Mouse (Mus musculus) embryonic facial prominence, embryonic 10.5 days (tissue): ENCODE results near the gene Uhrf1bp1. TPM values are rescaled to one million over a fixed set of nuclear protein-coding genes. Genes with fewer than 3 reads are reported as not detected.

Experiments used
- DNase-seq: peaks from one replicate; pipeline ENCODE4 v3.0.0-alpha.2; 2017; ENCODE audit warnings: low spot score
- H3K27ac ChIP-seq: fragments of 300-500 bp; sonication (generic); replicated peaks from 2 replicates; pipeline ENCODE4 v1.5.1; 2016; ENCODE audit warnings: mild to moderate bottlenecking
- H3K27me3 ChIP-seq: fragments of 300-500 bp; sonication (generic); replicated peaks from 2 replicates; pipeline ENCODE4 v1.6.1; 2016; ENCODE audit warnings: low read depth, mild to moderate bottlenecking; ENCODE audit not compliant: poor library complexity, severe bottlenecking
- H3K36me3 ChIP-seq: fragments of 300-500 bp; sonication (generic); replicated peaks from 2 replicates; pipeline ENCODE4 v1.6.1; 2016; ENCODE audit warnings: mild to moderate bottlenecking, moderate library complexity
- H3K4me1 ChIP-seq: fragments of 300-500 bp; sonication (generic); 2 replicates; pipeline ENCODE4 v1.6.1; 2016
- H3K4me3 ChIP-seq: fragments of 300-500 bp; sonication (generic); 2 replicates; pipeline ENCODE4 v1.5.1; 2016; ENCODE audit warnings: mild to moderate bottlenecking, moderate library complexity
- H3K9me3 ChIP-seq: fragments of 300-500 bp; sonication (generic); 2 replicates; pipeline ENCODE4 v1.6.1; 2016; ENCODE audit warnings: mild to moderate bottlenecking
- WGBS: fragments of 180-500 bp; shearing (Covaris S2); methylation state at CpG from one replicate; pipeline ENCODE4 v1.1.7; 2016; 5-methylcytosine and 5-hydroxymethylcytosine counted together
- polyA plus RNA-seq: library from polyadenylated mRNA; unstranded; fragments of >200 nt; fragmentation: Nextera tagmentation; extraction: Ambion mirVana; gene quantifications from 2 replicates; pipeline ENCODE4 v1.2.1, GENCODE M21; 2016

Gene Uhrf1bp1
- polyA plus RNA-seq = 9.5 and 10.3 TPM in 2 replicates

GRCm38 (mm10) chr17:27856265-27856797 is at the start of gene Uhrf1bp1:
Gene Uhrf1bp1, plus strand, starts transcription at chr17:27856441.
- peaks cover 38% of the 10 kb centered on the region for H3K36me3 ChIP-seq
- no peaks in the 10 kb centered on the region for H3K27me3 ChIP-seq
- H3K4me3 ChIP-seq = peak within 1 kb of the TSS; percentile 92
- H3K4me1 ChIP-seq = peaks cover 33% of the 10 kb centered on the region
- H3K27ac ChIP-seq = peak within 1 kb of the TSS; percentile 94
- no peaks in the 10 kb centered on the region for H3K9me3 ChIP-seq
- WGBS = under 1% methylated on average over 54 of the region's 54 CpGs
- DNase-seq = peak; percentile 92

GRCm38 (mm10) chr17:27807542-27808078 is 48.6 kb upstream of the Uhrf1bp1 start:
- peaks cover 13% of the 10 kb centered on the region for H3K4me1 ChIP-seq
- 72% methylated on average over 2 of the region's 2 CpGs for WGBS
- H3K9me3 ChIP-seq = no peaks in the 10 kb centered on the region
- no peak overlapping the region for H3K27ac ChIP-seq
- no peak for DNase-seq
- no peaks in the 10 kb centered on the region for H3K27me3 ChIP-seq
- H3K36me3 ChIP-seq = peaks cover 4% of the 10 kb centered on the region; the same call in 1 of the 2 replicates
- no peak overlapping the region for H3K4me3 ChIP-seq

DNA sequence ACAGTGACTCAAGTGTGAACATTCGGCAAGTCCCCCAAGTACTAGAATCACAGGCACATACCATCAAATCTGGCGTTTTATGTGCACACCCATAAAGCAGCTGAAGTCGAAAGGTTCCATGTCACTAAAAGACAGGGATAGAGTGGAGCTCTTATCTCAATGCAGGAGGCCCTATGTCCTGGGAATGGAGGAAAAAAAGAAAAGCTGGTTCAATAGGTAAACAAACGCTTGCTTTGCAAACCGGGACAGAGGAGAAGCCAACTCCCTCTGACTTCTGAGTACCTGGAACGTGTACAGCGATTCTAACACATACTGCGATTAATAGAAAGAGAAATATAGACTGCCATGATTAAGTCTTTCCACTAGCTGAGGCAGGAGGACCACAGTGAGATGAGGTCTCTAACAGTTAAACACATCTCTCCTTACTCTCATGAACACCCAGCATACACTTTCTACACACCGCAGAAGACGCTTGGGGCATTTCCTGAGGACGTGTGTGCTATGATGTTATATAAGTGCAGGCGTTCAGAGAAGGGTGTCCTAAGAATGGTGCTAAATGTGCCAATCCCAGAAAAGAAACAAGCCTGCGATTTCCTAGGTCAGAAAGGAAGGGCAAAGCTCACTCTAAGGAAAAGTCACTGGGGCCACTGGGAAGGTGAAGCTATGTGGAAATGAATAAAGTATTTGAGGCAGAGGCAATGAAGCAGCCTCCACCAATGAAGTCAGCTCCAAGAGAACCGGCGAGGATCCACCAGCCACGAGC is 45.5 kb upstream of the Uhrf1bp1 start:
- no peaks in the 10 kb centered on the region for H3K27me3 ChIP-seq
- peaks cover 4% of the 10 kb centered on the region; the same call in 1 of the 2 replicates for H3K36me3 ChIP-seq
- H3K9me3 ChIP-seq = no peaks in the 10 kb centered on the region
- DNase-seq = no peak
- H3K27ac ChIP-seq = no peak overlapping the region
- 91% methylated on average over 16 of the region's 16 CpGs for WGBS
- H3K4me1 ChIP-seq = peaks cover 9% of the 10 kb centered on the region
- H3K4me3 ChIP-seq = no peak overlapping the region

- DNase-seq = no peak
- Histone ChIP-seq H3K27me3 (no peaks in the 10 kb centered on the region), H3K4me3 (no peak overlapping the region), H3K36me3 (peaks cover 4% of the 10 kb centered on the region; the same call in 1 of the 2 replicates), H3K27ac (no peak overlapping the region), H3K9me3 (no peaks in the 10 kb centered on the region), H3K4me1 (peaks cover 9% of the 10 kb centered on the region)
- 82% methylated on average over 3 of the region's 3 CpGs for WGBS
Measured at GRCm38 (mm10) chr17:27811980-27812379, 44.3 kb upstream of the Uhrf1bp1 start.

DNA sequence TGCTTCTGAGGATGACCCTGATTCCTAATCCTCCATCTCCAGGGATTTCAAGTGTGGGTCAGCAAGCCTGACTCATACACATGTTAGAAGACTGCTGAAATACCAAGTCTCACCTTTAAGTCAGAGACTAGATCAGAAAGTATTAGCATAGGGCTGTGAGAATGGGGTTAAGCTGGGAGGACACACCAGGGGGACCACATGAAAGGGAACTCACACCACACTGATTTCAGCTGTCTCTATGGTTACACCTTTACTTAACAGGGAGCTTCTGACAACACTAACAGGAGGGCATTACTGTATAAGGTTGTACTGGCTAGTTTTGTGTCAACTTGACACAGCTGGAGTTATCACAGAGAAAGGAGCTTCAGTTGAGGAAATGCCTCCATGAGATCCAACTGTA is 41.6 kb upstream of the Uhrf1bp1 start:
- Histone ChIP-seq H3K9me3 (no peaks in the 10 kb centered on the region), H3K4me3 (no peak overlapping the region), H3K27me3 (no peaks in the 10 kb centered on the region), H3K27ac (no peak overlapping the region), H3K36me3 (peaks cover 4% of the 10 kb centered on the region; the same call in 1 of the 2 replicates), H3K4me1 (peaks cover 20% of the 10 kb centered on the region)
- DNase-seq = no peak

GRCm38 (mm10) chr17:27819011-27819410 is 37.2 kb upstream of the Uhrf1bp1 start:
- H3K4me1 ChIP-seq = peaks cover 32% of the 10 kb centered on the region
- H3K9me3 ChIP-seq = no peaks in the 10 kb centered on the region
- peak overlapping the region; percentile 93 for H3K27ac ChIP-seq
- peak; percentile 23 for DNase-seq
- H3K27me3 ChIP-seq = no peaks in the 10 kb centered on the region
- H3K36me3 ChIP-seq = no peaks in the 10 kb centered on the region
- WGBS = 12% methylated on average over 7 of the region's 7 CpGs
- peak overlapping the region; percentile 100 for H3K4me3 ChIP-seq

DNA sequence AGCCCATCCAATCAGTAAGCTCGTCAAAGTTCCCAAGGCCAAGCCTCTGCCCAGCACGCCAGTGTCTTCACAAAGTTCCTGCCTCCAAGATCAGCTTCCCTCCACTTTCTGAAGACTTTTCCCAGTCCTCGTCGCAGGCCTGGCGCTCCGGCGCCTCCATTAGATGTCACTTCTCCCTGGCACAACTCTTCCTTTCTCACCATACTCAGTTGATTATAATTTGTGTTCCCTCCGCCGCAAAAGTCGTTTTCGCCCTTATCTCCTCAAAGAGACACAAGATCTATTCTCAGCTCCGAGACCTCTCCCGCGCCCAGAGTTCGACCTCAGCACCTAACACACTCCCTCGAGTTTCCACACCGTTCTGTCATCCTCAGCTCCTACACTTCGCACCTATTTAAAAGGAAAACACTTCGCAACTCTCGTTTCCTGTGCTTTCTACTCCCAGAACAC is 36.7 kb upstream of the Uhrf1bp1 start:
- 1% methylated on average over 20 of the region's 20 CpGs for whole genome bisulfite sequencing
- H3K36me3 ChIP-seq = no peaks in the 10 kb centered on the region
- peaks cover 32% of the 10 kb centered on the region for H3K4me1 ChIP-seq
- H3K27ac ChIP-seq = peak overlapping the region; percentile 93
- peak overlapping the region; percentile 100 for H3K4me3 ChIP-seq
- peak; percentile 50 for DNase-seq
- H3K9me3 ChIP-seq = no peaks in the 10 kb centered on the region
- no peaks in the 10 kb centered on the region for H3K27me3 ChIP-seq

DNA sequence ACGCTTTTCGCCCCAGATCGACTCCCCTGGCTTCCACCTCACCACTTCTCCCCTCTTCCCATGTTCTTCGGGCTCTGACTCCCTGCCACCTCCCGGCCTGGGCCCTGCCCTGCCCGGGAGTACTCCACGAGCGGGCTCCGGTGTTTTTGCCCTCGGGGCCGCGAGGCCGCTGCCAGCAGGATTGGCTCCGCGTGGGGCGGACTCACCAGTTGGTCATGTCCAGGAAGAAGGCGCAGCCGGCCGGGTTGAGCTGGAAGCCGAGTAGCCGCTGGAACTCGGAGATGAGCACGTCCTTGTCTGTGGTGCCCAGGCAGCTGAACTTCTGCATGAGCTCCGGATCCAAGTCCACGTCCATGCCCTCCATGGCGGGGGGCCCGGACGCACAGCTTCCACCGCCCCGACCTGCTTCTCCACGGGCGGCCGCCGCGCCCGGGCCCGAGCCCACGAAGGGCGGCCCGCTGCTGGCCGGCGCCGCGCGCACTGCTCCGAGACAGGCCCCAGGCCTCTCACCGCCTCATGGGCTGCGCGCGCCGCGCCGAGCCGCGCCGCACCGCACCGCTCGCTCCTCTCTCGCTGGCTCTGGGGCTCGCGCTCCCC is 36.2 kb upstream of the Uhrf1bp1 start:
- H3K27ac ChIP-seq = peak overlapping the region; percentile 93
- peaks cover 32% of the 10 kb centered on the region for H3K4me1 ChIP-seq
- no peaks in the 10 kb centered on the region for H3K36me3 ChIP-seq
- no peaks in the 10 kb centered on the region for H3K9me3 ChIP-seq
- no peak for DNase-seq
- H3K4me3 ChIP-seq = peak overlapping the region; percentile 100
- under 1% methylated on average over 62 of the region's 62 CpGs for WGBS
- no peaks in the 10 kb centered on the region for H3K27me3 ChIP-seq

DNA sequence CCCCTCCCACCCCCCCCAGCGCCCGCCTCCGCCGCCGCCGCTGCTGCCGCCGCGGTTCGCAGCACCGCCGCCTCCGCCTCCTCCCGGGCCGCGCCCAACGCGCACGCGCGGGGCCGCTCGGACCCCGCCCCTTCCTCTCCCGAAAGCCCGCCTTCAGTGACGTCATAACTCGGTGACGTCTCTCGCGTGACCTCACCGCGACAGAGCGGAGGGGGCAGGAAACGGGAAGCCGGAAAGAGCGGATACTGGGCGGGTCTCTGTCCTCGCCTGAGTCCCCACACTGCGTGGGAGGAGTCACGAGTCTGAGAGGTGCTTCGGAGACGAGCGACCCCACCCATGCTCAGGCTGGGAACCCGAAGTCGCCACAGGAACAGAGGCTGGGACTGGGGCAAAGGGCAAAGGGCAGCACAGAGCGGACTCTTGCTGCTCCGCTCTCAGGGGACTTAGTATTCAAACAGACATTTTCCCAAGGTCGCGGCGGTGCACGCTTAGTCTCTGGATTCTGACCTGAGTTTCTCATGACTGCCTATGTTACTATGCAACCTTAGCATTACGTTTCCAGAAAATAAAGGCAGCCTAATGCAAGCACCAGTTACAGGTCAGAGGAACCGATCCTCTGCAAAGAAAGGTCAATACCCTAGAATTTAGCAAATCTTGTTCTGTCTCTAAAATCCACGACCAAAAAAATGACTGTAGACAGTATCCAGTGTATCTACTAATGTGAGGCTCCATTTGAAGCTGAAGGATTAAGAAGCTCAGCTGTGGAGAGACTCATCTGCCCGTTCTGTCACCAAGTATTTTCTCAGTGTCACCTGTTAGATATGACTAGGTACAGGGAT is 35.5 kb upstream of the Uhrf1bp1 start, which contains the start of gene D17Wsu92e:
D17Wsu92e (minus strand) TSS at position 81 of the 839 bp plus-strand sequence.
- H3K9me3 ChIP-seq = no peaks in the 10 kb centered on the region
- H3K27me3 ChIP-seq = no peaks in the 10 kb centered on the region
- H3K4me1 ChIP-seq = peaks cover 39% of the 10 kb centered on the region
- DNase-seq = peak; percentile 99
- H3K4me3 ChIP-seq = peak within 1 kb of the TSS; percentile 100
- no peaks in the 10 kb centered on the region for H3K36me3 ChIP-seq
- WGBS = 2% methylated on average over 50 of the region's 56 CpGs
- H3K27ac ChIP-seq = peak within 1 kb of the TSS; percentile 93

- Histone ChIP-seq H3K9me3 (no peaks in the 10 kb centered on the region), H3K36me3 (no peaks in the 10 kb centered on the region), H3K4me1 (peaks cover 48% of the 10 kb centered on the region), H3K27me3 (no peaks in the 10 kb centered on the region), H3K27ac (peak overlapping the region; percentile 93), H3K4me3 (peak overlapping the region; percentile 100)
- DNase-seq = no peak
- WGBS = 73% methylated on average over 9 of the region's 9 CpGs
Measured at GRCm38 (mm10) chr17:27821407-27822338, 34.6 kb upstream of the Uhrf1bp1 start.
